Mouse (Mus musculus) forebrain, embryonic 10.5 days (tissue): ENCODE results near the gene Faap20. TPM values are rescaled to one million over a fixed set of nuclear protein-coding genes. Genes with fewer than 3 reads are reported as not detected.

Experiments used
- DNase-seq: peaks from one replicate; pipeline ENCODE4 v3.0.0-alpha.2; 2017; ENCODE audit warnings: low spot score; ENCODE audit errors: extremely low spot score
- H3K27ac ChIP-seq: fragments of 300-500 bp; sonication (generic); 2 replicates; pipeline ENCODE4 v1.5.1; 2016; ENCODE audit warnings: mild to moderate bottlenecking
- H3K27me3 ChIP-seq: fragments of 300-500 bp; sonication (generic); 2 replicates; pipeline ENCODE4 v1.6.1; 2016; ENCODE audit warnings: mild to moderate bottlenecking; ENCODE audit not compliant: poor library complexity, severe bottlenecking
- H3K36me3 ChIP-seq: fragments of 300-500 bp; sonication (generic); replicated peaks from 2 replicates; pipeline ENCODE4 v1.6.1; 2016; ENCODE audit warnings: mild to moderate bottlenecking, moderate library complexity
- H3K4me1 ChIP-seq: fragments of 300-500 bp; sonication (generic); 2 replicates; pipeline ENCODE4 v1.6.1; 2016
- H3K4me3 ChIP-seq: fragments of 300-500 bp; sonication (generic); 2 replicates; pipeline ENCODE4 v1.5.1; 2016; ENCODE audit warnings: mild to moderate bottlenecking, moderate library complexity
- H3K9me3 ChIP-seq: fragments of 300-500 bp; sonication (generic); 2 replicates; pipeline ENCODE4 v1.6.1; 2016; ENCODE audit warnings: mild to moderate bottlenecking, moderate library complexity
- WGBS: fragments of 180-500 bp; shearing (Covaris S2); methylation state at CpG from one replicate; pipeline ENCODE4 v1.1.7; 2016; 5-methylcytosine and 5-hydroxymethylcytosine counted together
- polyA plus RNA-seq: library from polyadenylated mRNA; unstranded; fragments of >200 nt; fragmentation: Nextera tagmentation; extraction: Ambion mirVana; gene quantifications from 2 replicates; pipeline ENCODE4 v1.2.1, GENCODE M21; 2016

Faap20 gene
- polyA plus RNA-seq, 1 experiment from 2014 or later: 108 TPM

DNA sequence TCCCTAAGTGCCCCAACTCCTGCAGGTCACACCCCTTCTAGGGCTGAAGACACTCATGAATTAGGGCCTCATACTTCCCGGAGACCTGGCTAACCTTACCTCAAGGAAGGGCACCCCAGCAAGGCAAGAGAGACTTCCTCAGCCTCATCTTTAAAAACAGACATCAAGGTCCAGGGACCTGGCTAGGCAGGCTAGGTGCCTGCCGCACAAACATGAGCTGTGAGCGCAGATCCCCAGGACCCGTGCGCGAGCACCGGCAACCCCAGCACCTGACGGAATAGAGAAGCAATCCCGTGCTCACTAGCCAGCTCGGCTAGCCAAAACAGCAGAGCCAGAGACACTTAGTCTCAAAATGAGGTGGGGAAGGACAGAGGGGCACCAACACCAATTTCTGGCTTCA, 34.8 kb upstream of the Faap20 start:
- no peak for DNase-seq
- WGBS: 82% methylated on average over 10 of the region's 10 CpGs
- Histone ChIP-seq H3K4me3 (peak overlapping the region; percentile 9; the same call in 1 of the 2 replicates), H3K27ac (peak overlapping the region; percentile 42; the same call in 1 of the 2 replicates), H3K9me3 (no peaks in the 10 kb centered on the region; the same call in 1 of the 2 replicates), H3K36me3 (peaks cover 51% of the 10 kb centered on the region), H3K4me1 (peaks cover 91% of the 10 kb centered on the region), H3K27me3 (no peaks in the 10 kb centered on the region)

GRCm38 (mm10) chr4:155215203-155215602, 34.4 kb upstream of the Faap20 start:
- no peak for DNase-seq
- peaks cover 92% of the 10 kb centered on the region for H3K4me1 ChIP-seq
- peaks cover 47% of the 10 kb centered on the region for H3K36me3 ChIP-seq
- H3K27ac ChIP-seq: peak overlapping the region; percentile 42; the same call in 1 of the 2 replicates
- 75% methylated on average over 9 of the region's 9 CpGs for WGBS
- no peak overlapping the region for H3K4me3 ChIP-seq
- H3K27me3 ChIP-seq: no peaks in the 10 kb centered on the region
- no peaks in the 10 kb centered on the region; the same call in 1 of the 2 replicates for H3K9me3 ChIP-seq

DNA sequence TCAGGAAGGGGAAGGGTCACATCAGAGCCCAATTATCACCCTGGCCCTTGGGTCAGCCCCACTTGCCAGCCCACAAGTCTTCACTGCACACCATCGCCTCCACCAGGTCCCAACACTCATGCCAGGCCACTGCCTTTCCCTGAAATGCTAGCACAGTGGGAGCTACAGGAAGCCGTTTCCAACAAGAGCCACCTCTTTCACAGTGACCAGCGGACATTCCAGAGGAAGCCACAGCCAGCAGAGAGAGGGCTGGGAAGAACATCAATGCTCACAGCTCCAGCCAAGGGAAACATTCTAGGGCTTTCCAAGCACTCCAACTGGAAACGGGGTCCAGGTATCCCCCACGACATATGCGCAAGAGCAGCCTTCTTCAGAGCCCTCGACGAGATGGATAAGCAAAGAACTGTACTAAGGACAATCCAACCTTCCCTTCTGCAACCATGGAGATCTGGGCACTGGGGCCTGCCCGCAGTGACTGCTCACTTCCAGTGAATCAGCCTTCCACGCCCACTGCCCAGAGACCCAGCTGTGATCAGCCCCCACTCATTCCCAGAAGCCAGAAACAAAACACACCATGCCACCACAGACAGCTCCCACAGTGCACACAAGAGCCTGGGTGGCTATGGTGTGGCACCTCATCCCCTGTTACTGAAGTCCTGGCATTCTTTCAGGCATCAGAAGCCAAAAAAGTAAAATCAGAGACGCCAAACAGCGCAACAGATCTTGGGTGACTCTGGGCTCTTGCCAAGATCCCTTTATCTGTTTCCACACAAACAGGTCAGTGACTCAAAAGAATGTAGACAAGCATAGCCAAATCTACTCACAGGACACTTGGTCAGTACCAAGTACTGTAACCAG, 33.6 kb upstream of the Faap20 start:
- H3K36me3 ChIP-seq: peaks cover 39% of the 10 kb centered on the region
- 77% methylated on average over 12 of the region's 12 CpGs for WGBS
- 0 out of 2 replicates have a peak overlapping the region, but pooled peaks have one; percentile 1 for H3K4me3 ChIP-seq
- no peak for DNase-seq
- 0 out of 2 replicates have a peak overlapping the region, but pooled peaks have one; percentile 27 for H3K27ac ChIP-seq
- peaks cover 96% of the 10 kb centered on the region for H3K4me1 ChIP-seq
- H3K9me3 ChIP-seq: no peaks in the 10 kb centered on the region; the same call in 1 of the 2 replicates
- H3K27me3 ChIP-seq: no peaks in the 10 kb centered on the region

DNA sequence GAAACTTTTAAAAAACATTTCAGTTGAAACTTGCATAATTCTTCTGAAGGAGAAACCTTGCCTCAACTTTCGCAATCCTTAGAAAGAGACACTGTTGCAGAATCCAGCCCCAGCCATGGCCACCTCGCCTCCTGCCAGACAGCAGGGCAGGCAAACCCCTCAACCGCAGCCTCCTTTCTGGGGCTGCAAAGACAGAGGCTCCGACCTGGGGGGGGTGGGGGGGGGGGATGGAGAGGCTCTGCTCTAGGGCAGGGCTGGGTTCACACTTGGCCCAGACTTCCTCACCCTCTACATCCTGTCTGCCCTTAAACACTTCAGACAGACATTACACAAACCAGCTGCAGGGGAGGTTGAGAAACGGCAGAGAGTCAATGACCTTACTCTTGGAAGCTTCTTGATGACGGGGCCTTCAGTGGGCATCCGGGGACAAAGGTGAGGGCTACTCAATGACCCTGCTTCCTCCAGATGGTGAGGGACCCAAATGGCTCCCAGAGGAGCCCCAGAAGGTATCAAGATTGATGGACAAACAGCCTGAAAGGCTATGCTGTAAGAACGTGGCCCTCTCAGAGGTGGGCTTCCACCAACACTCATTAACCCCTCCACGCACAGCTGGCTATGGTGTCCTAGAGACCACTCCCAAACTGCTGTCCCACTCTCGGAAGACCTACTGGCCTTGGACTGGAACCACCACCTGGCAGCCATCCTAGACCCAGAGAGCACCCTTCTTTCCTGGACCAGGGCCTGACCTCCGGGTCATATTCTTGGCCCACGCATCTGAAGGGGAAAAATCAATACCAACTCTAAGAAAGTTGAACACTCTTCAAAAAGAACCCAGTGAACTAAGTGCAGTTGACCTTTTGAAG, 32.1 kb upstream of the Faap20 start:
- 73% methylated on average over 12 of the region's 12 CpGs for WGBS
- H3K9me3 ChIP-seq: no peaks in the 10 kb centered on the region
- no peak for DNase-seq
- H3K27ac ChIP-seq: no peak overlapping the region
- no peaks in the 10 kb centered on the region for H3K27me3 ChIP-seq
- peaks cover 99% of the 10 kb centered on the region for H3K4me1 ChIP-seq
- peak overlapping the region; percentile 96; the same call in 1 of the 2 replicates for H3K4me3 ChIP-seq
- H3K36me3 ChIP-seq: peaks cover 31% of the 10 kb centered on the region

- Histone ChIP-seq H3K4me3 (peak overlapping the region; percentile 96), H3K36me3 (peaks cover 29% of the 10 kb centered on the region), H3K27me3 (no peaks in the 10 kb centered on the region), H3K27ac (peak overlapping the region; percentile 44; the same call in 1 of the 2 replicates), H3K4me1 (peaks cover 94% of the 10 kb centered on the region), H3K9me3 (no peaks in the 10 kb centered on the region)
- no peak for DNase-seq
- WGBS: 89% methylated on average over 9 of the region's 9 CpGs
Measured at GRCm38 (mm10) chr4:155218104-155218732, 31.4 kb upstream of the Faap20 start.

DNA sequence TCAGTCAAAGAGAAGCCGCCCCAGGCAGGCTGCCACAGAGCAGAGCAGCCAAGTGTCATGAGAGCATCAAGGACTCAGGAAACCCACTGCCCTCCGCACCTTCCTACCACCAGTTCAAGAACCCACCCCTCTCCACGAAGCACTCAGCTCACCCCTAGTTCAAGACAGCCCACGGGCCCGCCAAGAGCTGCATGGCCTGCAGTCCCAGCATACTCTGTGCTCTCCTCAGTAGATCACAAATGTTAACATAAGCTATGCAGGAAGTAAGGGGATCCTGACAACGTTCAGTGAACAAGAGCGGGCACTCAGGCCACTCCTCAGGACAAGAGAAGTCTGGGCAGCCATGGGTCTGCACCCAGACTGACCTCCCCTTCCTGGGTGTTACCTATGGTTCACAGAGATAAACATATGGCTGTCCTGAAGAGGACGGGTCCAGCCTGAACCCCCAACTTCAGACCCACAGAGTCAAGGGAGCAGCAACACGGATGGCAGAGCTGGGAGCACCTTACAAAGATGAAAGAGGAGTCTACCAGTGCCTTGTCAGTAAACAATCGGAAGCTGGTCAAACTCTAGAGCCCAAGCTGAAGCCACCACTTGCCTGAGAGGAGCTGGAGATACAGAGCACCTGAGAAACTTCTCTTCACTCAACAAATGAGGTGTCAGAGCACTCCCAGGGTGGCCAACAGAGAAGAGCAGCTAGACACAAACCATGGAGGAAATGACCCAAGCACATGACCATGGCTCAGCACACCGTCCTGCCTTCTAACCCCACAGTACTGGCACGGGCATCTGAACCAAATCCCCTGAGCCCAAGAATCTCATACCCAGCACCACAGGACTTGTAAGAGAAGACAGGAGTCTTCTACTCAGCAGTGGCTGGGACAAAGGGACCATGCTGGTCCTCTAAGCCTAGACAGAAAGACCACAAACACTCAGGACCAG, 30.1 kb upstream of the Faap20 start:
- Histone ChIP-seq H3K27ac (peak overlapping the region; percentile 71), H3K27me3 (peaks cover 4% of the 10 kb centered on the region), H3K4me3 (peak overlapping the region; percentile 96), H3K36me3 (peaks cover 29% of the 10 kb centered on the region), H3K9me3 (no peaks in the 10 kb centered on the region), H3K4me1 (peaks cover 90% of the 10 kb centered on the region)
- 77% methylated on average over 12 of the region's 12 CpGs for WGBS
- no peak for DNase-seq

DNA sequence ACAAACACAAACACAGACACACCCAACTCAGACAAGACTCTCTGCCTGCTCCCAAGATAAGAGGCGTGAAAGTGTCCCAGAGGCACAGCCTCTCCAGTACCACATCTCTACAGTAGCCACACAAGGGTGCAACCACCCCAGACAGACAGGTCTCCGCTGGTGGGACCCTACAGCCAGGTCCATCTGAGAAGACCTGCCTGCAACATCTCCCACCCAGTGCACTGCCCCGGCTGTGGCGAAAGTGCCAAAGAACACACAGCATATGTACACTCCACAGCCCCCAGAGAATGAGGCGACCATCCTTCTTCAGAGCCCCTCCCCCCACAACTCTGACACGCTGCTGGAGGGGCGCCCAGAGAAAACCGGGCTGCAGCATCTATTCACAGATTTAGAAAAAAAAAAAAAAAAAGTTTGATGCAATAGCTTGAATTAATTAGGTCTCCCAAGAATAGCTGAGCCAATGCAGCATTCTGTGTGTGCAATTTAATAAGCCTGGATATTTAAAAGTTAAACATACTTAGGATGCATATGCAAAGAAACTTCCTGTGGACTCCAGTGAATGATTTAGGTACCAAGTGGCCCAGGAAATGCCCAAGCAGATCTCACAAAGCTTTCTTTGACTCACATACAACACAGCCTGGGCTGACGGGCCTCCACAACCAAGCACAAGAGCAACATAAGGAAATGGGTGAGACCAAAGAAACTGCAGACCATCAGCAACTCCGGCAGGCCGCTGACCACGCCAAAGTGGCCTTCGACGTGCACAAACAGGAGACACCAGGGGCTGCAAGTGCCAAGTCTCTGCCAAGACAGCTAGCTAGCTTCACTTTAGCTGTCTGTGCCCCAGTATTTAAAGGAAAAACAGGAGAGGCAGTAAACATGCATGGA, 29.1 kb upstream of the Faap20 start:
- no peaks in the 10 kb centered on the region for H3K9me3 ChIP-seq
- H3K4me3 ChIP-seq: peak overlapping the region; percentile 96
- peaks cover 29% of the 10 kb centered on the region for H3K36me3 ChIP-seq
- WGBS: 17% methylated on average over 14 of the region's 14 CpGs
- no peak for DNase-seq
- H3K4me1 ChIP-seq: peaks cover 81% of the 10 kb centered on the region
- peaks cover 9% of the 10 kb centered on the region for H3K27me3 ChIP-seq
- H3K27ac ChIP-seq: peak overlapping the region; percentile 97

DNA sequence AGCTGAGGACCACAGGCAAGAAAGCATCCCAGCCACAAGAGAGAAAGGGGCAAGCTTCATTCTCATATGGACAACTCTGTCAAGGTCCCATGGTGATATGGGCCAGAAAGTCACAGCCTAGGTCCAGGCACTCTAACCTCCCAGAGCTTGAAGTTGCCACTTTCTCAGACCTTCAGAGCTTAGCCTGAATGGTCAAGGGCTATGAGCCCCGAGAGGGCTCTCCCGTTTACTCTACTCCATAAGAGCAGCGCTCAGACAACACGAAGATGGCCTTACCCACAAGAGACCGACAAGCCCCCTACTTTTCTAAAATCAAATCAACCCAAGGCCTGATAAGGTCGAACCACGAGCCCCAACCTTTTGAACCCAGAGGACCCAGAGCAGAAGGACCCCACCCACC, 28.5 kb upstream of the Faap20 start:
- Histone ChIP-seq H3K4me1 (peaks cover 74% of the 10 kb centered on the region), H3K27ac (peak overlapping the region; percentile 97), H3K9me3 (no peaks in the 10 kb centered on the region), H3K27me3 (peaks cover 13% of the 10 kb centered on the region), H3K36me3 (peaks cover 29% of the 10 kb centered on the region), H3K4me3 (peak overlapping the region; percentile 96)
- DNase-seq: no peak
- 3% methylated on average over 7 of the region's 7 CpGs for WGBS

DNA sequence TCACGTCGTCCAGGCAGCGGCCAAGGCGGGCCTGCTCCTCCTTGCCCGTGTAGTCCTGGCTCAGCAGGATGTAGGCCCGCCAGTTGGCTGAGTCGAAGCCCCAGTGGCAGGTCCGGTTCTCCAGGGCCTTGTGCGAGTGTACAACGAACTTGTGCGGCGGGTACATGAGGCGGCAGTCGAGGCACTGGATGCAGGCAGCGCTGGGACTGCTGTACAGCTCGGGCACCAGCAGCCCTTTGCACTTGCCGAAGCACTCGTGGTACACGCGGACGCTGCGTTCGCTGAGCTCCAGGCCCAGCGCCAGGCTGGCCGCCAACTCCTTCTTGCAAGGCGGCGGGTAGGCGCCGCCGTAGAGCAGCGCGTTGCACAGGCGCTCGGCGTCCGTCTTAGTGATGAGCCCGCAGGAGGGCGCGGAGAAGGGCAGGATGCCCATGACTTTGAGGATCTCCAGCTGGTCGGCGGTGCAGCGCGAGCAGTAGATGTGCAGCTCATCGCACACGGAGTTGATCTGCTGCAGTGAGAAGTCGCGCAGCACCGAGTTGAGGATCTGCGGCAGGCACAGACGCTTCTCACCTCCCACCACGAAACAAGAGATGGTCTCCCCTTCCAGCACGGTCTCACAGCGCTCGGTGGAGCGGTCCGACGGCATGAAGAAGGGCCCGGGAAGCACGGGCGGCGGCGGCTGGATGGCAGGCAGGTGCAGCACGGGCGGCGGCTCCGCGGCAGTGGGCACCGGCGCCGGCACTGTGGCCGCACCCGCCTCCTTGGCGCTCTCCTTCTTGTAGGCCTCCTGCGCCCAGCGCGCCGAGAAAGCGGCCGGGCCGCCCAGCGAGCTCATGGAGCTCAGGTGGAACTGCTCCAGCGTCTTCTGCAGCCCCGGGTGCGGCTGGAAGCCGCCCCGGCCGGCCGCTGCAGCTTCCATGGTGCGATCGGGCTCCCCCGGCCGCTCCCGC, 27.7 kb upstream of the Faap20 start:
- WGBS: under 1% methylated on average over 92 of the region's 93 CpGs
- H3K4me3 ChIP-seq: peak overlapping the region; percentile 96
- peaks cover 67% of the 10 kb centered on the region for H3K4me1 ChIP-seq
- H3K27me3 ChIP-seq: peaks cover 13% of the 10 kb centered on the region
- peak overlapping the region; percentile 97 for H3K27ac ChIP-seq
- H3K36me3 ChIP-seq: peaks cover 29% of the 10 kb centered on the region
- no peaks in the 10 kb centered on the region for H3K9me3 ChIP-seq
- peak; percentile 60 for DNase-seq

DNA sequence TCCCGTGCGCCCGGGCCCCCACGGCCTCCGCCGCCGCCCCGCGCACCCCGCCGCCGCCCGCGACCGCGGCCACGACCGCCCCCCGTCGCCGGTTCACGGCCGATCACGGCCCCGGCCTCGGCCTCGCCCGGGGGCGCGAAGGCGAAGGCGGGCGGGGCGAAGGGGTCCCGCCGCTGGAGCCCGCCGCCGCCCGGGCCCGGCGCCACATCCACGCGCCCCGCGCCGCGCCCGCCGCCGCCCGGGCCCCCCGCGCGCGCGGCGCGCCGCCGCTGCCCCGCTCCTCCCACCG, 27.1 kb upstream of the Faap20 start, which contains the start of gene Ski:
Ski (minus strand) TSS at position 41 of the 289 bp plus-strand sequence.
- H3K9me3 ChIP-seq: no peaks in the 10 kb centered on the region
- DNase-seq: no peak
- H3K27me3 ChIP-seq: peaks cover 13% of the 10 kb centered on the region
- peaks cover 60% of the 10 kb centered on the region for H3K4me1 ChIP-seq
- 14% methylated on average over 63 of the region's 63 CpGs for WGBS
- H3K4me3 ChIP-seq: peak within 1 kb of the TSS; percentile 96
- peaks cover 26% of the 10 kb centered on the region for H3K36me3 ChIP-seq
- H3K27ac ChIP-seq: peak within 1 kb of the TSS; percentile 97
